16 mouse cellular contexts compared by ENCODE assay signal in the genomic region with DNA sequence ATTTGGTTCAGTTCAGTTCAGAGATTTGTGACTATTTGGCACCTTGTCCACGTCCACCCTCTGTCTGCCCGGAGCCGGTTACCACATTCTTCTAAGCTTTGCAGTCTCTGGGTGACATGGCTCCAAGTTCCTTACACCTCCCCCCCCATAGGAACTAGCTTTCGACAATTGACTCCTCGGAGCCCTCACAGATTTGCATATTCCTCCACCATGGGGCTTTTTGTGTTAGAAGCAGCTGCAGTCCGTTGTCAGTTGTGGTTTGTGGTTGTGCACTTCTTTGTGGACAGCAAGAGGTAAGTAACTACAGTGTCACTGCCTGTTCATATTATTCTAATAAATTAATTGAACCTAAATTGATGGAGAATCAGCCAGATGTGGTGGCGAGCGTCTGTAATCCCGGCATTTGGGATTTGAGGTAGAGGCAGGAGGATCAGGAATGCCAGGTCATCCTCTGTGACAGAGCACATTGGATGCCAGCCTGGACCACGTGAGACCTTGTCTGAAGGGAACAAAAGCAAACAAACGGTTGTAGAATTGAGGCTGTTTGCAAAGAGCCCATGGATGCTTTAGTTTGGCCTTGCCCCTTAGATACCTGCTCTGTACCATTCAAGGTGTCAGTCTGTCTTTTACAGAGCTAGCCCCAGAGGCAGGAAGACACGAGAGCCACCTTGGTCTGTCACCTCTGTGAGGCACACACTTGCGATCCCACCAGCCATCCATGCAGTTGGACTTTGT. TPM values are rescaled to one million over a fixed set of nuclear protein-coding genes. Genes with fewer than 3 reads are reported as not detected.
DNase-seq lines count a peak whose midpoint lies in the region; ATAC-seq and TF ChIP-seq lines count a peak whose summit lies in the region.
"Had no signal": no experiment of that assay in that cellular context is flagged by ENCODE, and none has a peak within 500 bp of the region (broad histone marks: within the 10 kb centered on the region; RNA-seq: fewer than 3 reads in every experiment).

No protein-coding gene starts in this region.

- no peaks in the 10 kb centered on the region for H3K36me3 ChIP-seq in liver, postnatal 0 days (replicated peaks; ENCODE audit: insufficient read depth, low read length)
- no peaks in the 10 kb centered on the region for H3K36me3 ChIP-seq in liver, embryonic 12.5 days
- H3K36me3 ChIP-seq in myocyte (ENCODE audit: control insufficient read depth, insufficient read depth) = peaks cover 8% of the 10 kb centered on the region
- H3K36me3 ChIP-seq: forebrain, embryonic 12.5 days; G1E; limb, embryonic 10.5 days had no signal

- H3K4me3 ChIP-seq in liver, postnatal 0 days (ENCODE audit: low read depth, low read length) = no peak overlapping the region
- H3K4me3 ChIP-seq in liver, embryonic 12.5 days = no peak overlapping the region
- H3K4me3 ChIP-seq in bone marrow, adult 2 months (replicated peaks; ENCODE audit: control insufficient read depth, low read depth, low read length) = no peak overlapping the region
- H3K4me3 ChIP-seq in myocyte = no peak overlapping the region
- H3K4me3 ChIP-seq: forebrain, embryonic 12.5 days; limb, embryonic 10.5 days had no signal

- no peak overlapping the region; the same call in 1 of the 2 replicates for H3K4me2 ChIP-seq in liver, postnatal 0 days (ENCODE audit: low read depth, low read length)
- no peak overlapping the region for H3K4me2 ChIP-seq in liver, embryonic 12.5 days
- H3K4me2 ChIP-seq in myocyte (ENCODE audit: low read depth) = peak overlapping the region; percentile 66
- H3K4me2 ChIP-seq: forebrain, embryonic 12.5 days had no signal

- no peaks in the 10 kb centered on the region for H3K27me3 ChIP-seq in liver, postnatal 0 days (ENCODE audit: insufficient read depth, low read length)
- H3K27me3 ChIP-seq in liver, embryonic 12.5 days (replicated peaks) = peaks cover 53% of the 10 kb centered on the region
- no peaks in the 10 kb centered on the region for H3K27me3 ChIP-seq in myocyte (ENCODE audit: control insufficient read depth, insufficient read depth, insufficient read length)
- H3K27me3 ChIP-seq: forebrain, embryonic 12.5 days had no signal

- no peaks in the 10 kb centered on the region for H3K9me3 ChIP-seq in liver, postnatal 0 days (ENCODE audit: low read length)
- H3K9me3 ChIP-seq in liver, embryonic 12.5 days (replicated peaks) = no peaks in the 10 kb centered on the region
- H3K9me3 ChIP-seq: forebrain, embryonic 12.5 days; G1E; limb, embryonic 10.5 days had no signal

- TF ChIP-seq EP300 in liver, postnatal 0 days (IDR thresholded peaks at IDR 0.05; ENCODE audit: low read depth) = no peak

- no peak for DNase-seq in liver, postnatal 0 days
- DNase-seq in CD4-positive, CD25-positive, alpha-beta regulatory T cell, adult 2 months (ENCODE audit: low read depth, low spot score) = peak; percentile 70
- no peak for DNase-seq in kidney, adult 9 months
- no peak for DNase-seq in cerebellum, postnatal 10 days
- no peak for DNase-seq in ovary, adult 18-20 months (ENCODE audit: low spot score)
- DNase-seq: adrenal gland, postnatal 14 days; layer of hippocampus, adult 9-11 months; midbrain, embryonic 14.5 days had no signal

- WGBS in liver, postnatal 0 days (ENCODE audit: insufficient replicate concordance) = 41% methylated on average over 13 of the region's 13 CpGs
- 40% methylated on average over 13 of the region's 13 CpGs for WGBS in liver, embryonic 12.5 days (ENCODE audit: insufficient replicate concordance)
- 28% methylated on average over 13 of the region's 13 CpGs for WGBS in bone marrow, adult 2 months

- peaks cover 12% of the 10 kb centered on the region for H3K79me2 ChIP-seq in myocyte (ENCODE audit: control insufficient read depth, insufficient read depth)

- TF ChIP-seq POLR2A in bone marrow, adult 2 months (IDR thresholded peaks at IDR 0.05; ENCODE audit: borderline replicate concordance, control insufficient read depth, low read depth, low read length) = no peak
- TF ChIP-seq POLR2A in myocyte (IDR thresholded peaks at IDR 0.05; ENCODE audit: insufficient read length, low read depth) = no peak

- no peak for TF ChIP-seq CTCF in liver, postnatal 0 days (IDR thresholded peaks at IDR 0.05; ENCODE audit: low read depth)
- TF ChIP-seq CTCF in bone marrow, adult 2 months (IDR thresholded peaks at IDR 0.05; ENCODE audit: control insufficient read depth, insufficient read depth, low read length) = no peak

- no peak overlapping the region for H3K9ac ChIP-seq in liver, postnatal 0 days (replicated peaks)
- H3K9ac ChIP-seq in liver, embryonic 12.5 days = no peak overlapping the region
- H3K9ac ChIP-seq: forebrain, embryonic 12.5 days; liver, embryonic 14.5 days had no signal

- 0 out of 2 replicates have a peak overlapping the region, but pooled peaks have one; percentile 23 for H3K27ac ChIP-seq in liver, postnatal 0 days (ENCODE audit: low read depth)
- H3K27ac ChIP-seq in liver, embryonic 12.5 days = no peak overlapping the region
- peak overlapping the region; percentile 21; the same call in 1 of the 2 replicates for H3K27ac ChIP-seq in bone marrow, adult 2 months (ENCODE audit: control insufficient read depth, insufficient read depth, low read depth, low read length, poor library complexity)
- H3K27ac ChIP-seq: forebrain, embryonic 12.5 days; kidney, postnatal 0 days; limb, embryonic 10.5 days; liver, embryonic 14.5 days had no signal

- H3K4me1 ChIP-seq in liver, postnatal 0 days (ENCODE audit: insufficient read depth) = no peaks in the 10 kb centered on the region
- H3K4me1 ChIP-seq in liver, embryonic 12.5 days = no peaks in the 10 kb centered on the region
- H3K4me1 ChIP-seq in bone marrow, adult 2 months (ENCODE audit: control insufficient read depth, insufficient read depth, low read length) = peaks cover 1% of the 10 kb centered on the region
- H3K4me1 ChIP-seq: forebrain, embryonic 12.5 days had no signal

- H3ac ChIP-seq in myocyte (ENCODE audit: control insufficient read depth, insufficient read length) = no peak overlapping the region

- ATAC-seq in liver, postnatal 0 days = peak; percentile 49; the same call in 1 of the 2 replicates
- ATAC-seq in liver, embryonic 12.5 days = no peak

TF ChIP-seq in myocyte, 11 proteins besides CTCF, POLR2A, EP300 and RAD21:
- TF ChIP-seq POLR2AphosphoS2 (IDR thresholded peaks at IDR 0.05; ENCODE audit: insufficient read length, low read depth) (peak; percentile 64), TCF3 (IDR thresholded peaks at IDR 0.05; ENCODE audit: insufficient read length, low read depth) (no peak)

RNA-seq across cellular contexts. Expression of gene Itgb3, which starts 25.0 kb away (rescaled TPM):
- polyA plus RNA-seq in liver, postnatal 0 days (2015; fragmentation: Nextera tagmentation; extraction: Ambion mirVana) = 13.6 and 16.0 TPM in 2 replicates
- 33.1 and 36.4 TPM in 2 replicates for polyA plus RNA-seq in liver, embryonic 12.5 days (2016; fragmentation: Nextera tagmentation; extraction: Ambion mirVana)
- polyA plus RNA-seq in bone marrow, adult 2 months (2011; ENCODE audit: insufficient read depth, insufficient read length, low replicate concordance, missing spikeins) = 84.3 and 141 TPM in 2 replicates
- 25.0 TPM for polyA plus RNA-seq in myocyte (2012; fragmentation: generic; extraction: Trizol)

RNA-seq across cellular contexts. Expression of gene Myl4, which starts 32.3 kb away (rescaled TPM):
- polyA plus RNA-seq in liver, postnatal 0 days (2015; fragmentation: Nextera tagmentation; extraction: Ambion mirVana) = 8.1 and 8.3 TPM in 2 replicates
- polyA plus RNA-seq in liver, embryonic 12.5 days (2016; fragmentation: Nextera tagmentation; extraction: Ambion mirVana) = 1.5 and 3.5 TPM in 2 replicates
- polyA plus RNA-seq in bone marrow, adult 2 months (2011; ENCODE audit: insufficient read depth, insufficient read length, low replicate concordance, missing spikeins) = 22.3 and 31.8 TPM in 2 replicates
- polyA plus RNA-seq in myocyte (2012; fragmentation: generic; extraction: Trizol) = 5,062 TPM
- polyA plus RNA-seq: G1E had no signal

RNA-seq across cellular contexts. Expression of gene Cdc27, which starts 32.4 kb away (rescaled TPM):
- polyA plus RNA-seq in liver, postnatal 0 days (2015; fragmentation: Nextera tagmentation; extraction: Ambion mirVana) = 12.3 and 13.8 TPM in 2 replicates
- polyA plus RNA-seq in liver, embryonic 12.5 days (2016; fragmentation: Nextera tagmentation; extraction: Ambion mirVana) = 32.2 and 33.1 TPM in 2 replicates
- polyA plus RNA-seq in bone marrow, adult 2 months (2011; ENCODE audit: insufficient read depth, insufficient read length, low replicate concordance, missing spikeins) = 16.2 and 23.1 TPM in 2 replicates
- polyA plus RNA-seq in myocyte (2012; fragmentation: generic; extraction: Trizol) = 9.2 TPM

Comparison
In these comparisons a context has a peak if more than half of its experiments do, and no peak if none do; other contexts are left out.
1. RNA of gene Myl4, which starts 32.3 kb away (polyA plus RNA-seq): 5,062 TPM in myocyte (single experiment); 22.3 to 31.8 TPM in bone marrow, adult 2 months, 8.1 to 8.3 TPM in liver, postnatal 0 days and 1.5 to 3.5 TPM in liver, embryonic 12.5 days; every median in the first group is over 100 times any median in the second.